Mouse (Mus musculus): ENCODE measurements around the gene Fbxo11. TPM values are rescaled to one million over a fixed set of nuclear protein-coding genes. Genes with fewer than 3 reads are reported as not detected.

Fbxo11 gene
- polyA plus RNA-seq, 1 experiment from 2014 or later: 29.1 TPM

- no peak overlapping the region for H3K9ac ChIP-seq (replicated peaks)
- H3K4me3 ChIP-seq (replicated peaks): no peak overlapping the region
- no peaks in the 10 kb centered on the region for H3K9me3 ChIP-seq
- ATAC-seq (ENCODE audit: insufficient number of reproducible peaks, insufficient read depth, low FRiP score, low TSS enrichment, low read depth): no peak
- no peaks in the 10 kb centered on the region for H3K4me1 ChIP-seq (replicated peaks)
- WGBS: 87% methylated on average over 12 of the region's 12 CpGs
- no peaks in the 10 kb centered on the region for H3K27me3 ChIP-seq
- no peak overlapping the region for H3K27ac ChIP-seq
- no peaks in the 10 kb centered on the region for H3K36me3 ChIP-seq
- no peak overlapping the region for H3K4me2 ChIP-seq
Measured at GRCm38 (mm10) chr17:88096809-88097399, 31.8 kb upstream of the Fbxo11 start.

- no peak for ATAC-seq (ENCODE audit: insufficient number of reproducible peaks, insufficient read depth, low FRiP score, low TSS enrichment, low read depth)
- Histone ChIP-seq H3K9me3 (no peaks in the 10 kb centered on the region), H3K4me3 (replicated peaks) (no peak overlapping the region), H3K27ac (no peak overlapping the region), H3K4me2 (no peak overlapping the region), H3K9ac (replicated peaks) (no peak overlapping the region), H3K36me3 (no peaks in the 10 kb centered on the region), H3K27me3 (no peaks in the 10 kb centered on the region), H3K4me1 (replicated peaks) (no peaks in the 10 kb centered on the region)
- WGBS: 86% methylated on average over 10 of the region's 10 CpGs
Measured at GRCm38 (mm10) chr17:88095517-88096198, 30.6 kb upstream of the Fbxo11 start.

GRCm38 (mm10) chr17:88094327-88094726, 29.2 kb upstream of the Fbxo11 start:
- no peak for ATAC-seq (ENCODE audit: insufficient number of reproducible peaks, insufficient read depth, low FRiP score, low TSS enrichment, low read depth)
- Histone ChIP-seq H3K4me3 (replicated peaks) (no peak overlapping the region), H3K27me3 (no peaks in the 10 kb centered on the region), H3K36me3 (no peaks in the 10 kb centered on the region), H3K9ac (replicated peaks) (no peak overlapping the region), H3K27ac (no peak overlapping the region), H3K4me1 (replicated peaks) (peaks cover 4% of the 10 kb centered on the region; the same call in 1 of the 2 replicates), H3K4me2 (no peak overlapping the region), H3K9me3 (no peaks in the 10 kb centered on the region)
- 76% methylated on average over 12 of the region's 12 CpGs for WGBS

GRCm38 (mm10) chr17:88093798-88094197, 28.7 kb upstream of the Fbxo11 start:
- WGBS: 86% methylated on average over 10 of the region's 10 CpGs
- Histone ChIP-seq H3K27me3 (no peaks in the 10 kb centered on the region), H3K4me2 (no peak overlapping the region)

GRCm38 (mm10) chr17:88085976-88086375, 20.9 kb upstream of the Fbxo11 start:
- ATAC-seq (ENCODE audit: insufficient number of reproducible peaks, insufficient read depth, low FRiP score, low TSS enrichment, low read depth): no peak
- 86% methylated on average over 11 of the region's 11 CpGs for WGBS
- no peaks in the 10 kb centered on the region for H3K36me3 ChIP-seq
- no peak overlapping the region for H3K4me2 ChIP-seq
- H3K4me1 ChIP-seq (replicated peaks): peaks cover 4% of the 10 kb centered on the region; the same call in 1 of the 2 replicates
- no peaks in the 10 kb centered on the region for H3K9me3 ChIP-seq
- no peak overlapping the region for H3K4me3 ChIP-seq (replicated peaks)
- no peaks in the 10 kb centered on the region for H3K27me3 ChIP-seq
- no peak overlapping the region for H3K27ac ChIP-seq
- H3K9ac ChIP-seq (replicated peaks): no peak overlapping the region

More at GRCm38 (mm10) chr17:88093798-88094197, 28.7 kb upstream of the Fbxo11 start:
- no peak for ATAC-seq (ENCODE audit: insufficient number of reproducible peaks, insufficient read depth, low FRiP score, low TSS enrichment, low read depth)
- Histone ChIP-seq H3K9ac (replicated peaks) (no peak overlapping the region), H3K4me3 (replicated peaks) (no peak overlapping the region), H3K27ac (no peak overlapping the region), H3K36me3 (no peaks in the 10 kb centered on the region), H3K9me3 (no peaks in the 10 kb centered on the region), H3K4me1 (replicated peaks) (peaks cover 4% of the 10 kb centered on the region; the same call in 1 of the 2 replicates)

- 93% methylated on average over 6 of the region's 6 CpGs for WGBS
- Histone ChIP-seq H3K4me1 (replicated peaks) (no peaks in the 10 kb centered on the region), H3K27me3 (no peaks in the 10 kb centered on the region), H3K4me2 (no peak overlapping the region), H3K9ac (replicated peaks) (no peak overlapping the region), H3K9me3 (no peaks in the 10 kb centered on the region), H3K4me3 (replicated peaks) (no peak overlapping the region), H3K27ac (no peak overlapping the region), H3K36me3 (no peaks in the 10 kb centered on the region)
- ATAC-seq (ENCODE audit: insufficient number of reproducible peaks, insufficient read depth, low FRiP score, low TSS enrichment, low read depth): no peak
Measured at GRCm38 (mm10) chr17:88081446-88081845, 16.4 kb upstream of the Fbxo11 start.

- Histone ChIP-seq H3K9ac (replicated peaks) (no peak overlapping the region), H3K4me2 (no peak overlapping the region), H3K4me1 (replicated peaks) (no peaks in the 10 kb centered on the region), H3K27ac (no peak overlapping the region), H3K36me3 (no peaks in the 10 kb centered on the region), H3K27me3 (no peaks in the 10 kb centered on the region), H3K4me3 (replicated peaks) (no peak overlapping the region), H3K9me3 (no peaks in the 10 kb centered on the region)
- 87% methylated on average over 8 of the region's 8 CpGs for WGBS
- ATAC-seq (ENCODE audit: insufficient number of reproducible peaks, insufficient read depth, low FRiP score, low TSS enrichment, low read depth): no peak
Measured at GRCm38 (mm10) chr17:88079771-88080170, 14.7 kb upstream of the Fbxo11 start.

GRCm38 (mm10) chr17:88072047-88072446, 7.0 kb upstream of the Fbxo11 start:
- 92% methylated on average over 7 of the region's 7 CpGs for WGBS

GRCm38 (mm10) chr17:88068024-88068719, 3.1 kb upstream of the Fbxo11 start:
- Histone ChIP-seq H3K4me2 (no peak overlapping the region), H3K27me3 (no peaks in the 10 kb centered on the region), H3K4me1 (replicated peaks) (peaks cover 3% of the 10 kb centered on the region), H3K9me3 (no peaks in the 10 kb centered on the region), H3K36me3 (no peaks in the 10 kb centered on the region), H3K4me3 (replicated peaks) (no peak overlapping the region), H3K9ac (replicated peaks) (no peak overlapping the region), H3K27ac (no peak overlapping the region)
- no peak for ATAC-seq (ENCODE audit: insufficient number of reproducible peaks, insufficient read depth, low FRiP score, low TSS enrichment, low read depth)
- WGBS: 92% methylated on average over 7 of the region's 7 CpGs

More at GRCm38 (mm10) chr17:88072047-88072446, 7.0 kb upstream of the Fbxo11 start:
- H3K4me3 ChIP-seq (replicated peaks): no peak overlapping the region
- H3K36me3 ChIP-seq: no peaks in the 10 kb centered on the region
- H3K27ac ChIP-seq: no peak overlapping the region
- no peak overlapping the region for H3K9ac ChIP-seq (replicated peaks)
- H3K9me3 ChIP-seq: no peaks in the 10 kb centered on the region
- ATAC-seq (ENCODE audit: insufficient number of reproducible peaks, insufficient read depth, low FRiP score, low TSS enrichment, low read depth): no peak
- H3K27me3 ChIP-seq: no peaks in the 10 kb centered on the region
- no peak overlapping the region for H3K4me2 ChIP-seq
- no peaks in the 10 kb centered on the region for H3K4me1 ChIP-seq (replicated peaks)

- 79% methylated on average over 4 of the region's 4 CpGs for WGBS
- ATAC-seq (ENCODE audit: insufficient number of reproducible peaks, insufficient read depth, low FRiP score, low TSS enrichment, low read depth): no peak
- Histone ChIP-seq H3K27ac (no peak overlapping the region), H3K4me1 (replicated peaks) (peaks cover 7% of the 10 kb centered on the region), H3K4me3 (replicated peaks) (peak overlapping the region; percentile 97), H3K36me3 (no peaks in the 10 kb centered on the region), H3K27me3 (no peaks in the 10 kb centered on the region), H3K4me2 (peak overlapping the region; percentile 60), H3K9me3 (no peaks in the 10 kb centered on the region), H3K9ac (replicated peaks) (no peak overlapping the region)
Measured at GRCm38 (mm10) chr17:88067202-88067901, 2.3 kb upstream of the Fbxo11 start.

- Histone ChIP-seq H3K27ac (peak overlapping the region; percentile 100), H3K27me3 (no peaks in the 10 kb centered on the region), H3K9me3 (no peaks in the 10 kb centered on the region), H3K9ac (replicated peaks) (peak overlapping the region; percentile 35; the same call in 1 of the 2 replicates), H3K4me3 (replicated peaks) (peak overlapping the region; percentile 97), H3K36me3 (no peaks in the 10 kb centered on the region), H3K4me2 (peak overlapping the region; percentile 60), H3K4me1 (replicated peaks) (peaks cover 7% of the 10 kb centered on the region)
- 16% methylated on average over 9 of the region's 9 CpGs for WGBS
- ATAC-seq (ENCODE audit: insufficient number of reproducible peaks, insufficient read depth, low FRiP score, low TSS enrichment, low read depth): no peak
Measured at GRCm38 (mm10) chr17:88066799-88067198, 1.7 kb upstream of the Fbxo11 start.
